Mouse (Mus musculus) E14TG2a.4 (cell line): ENCODE measurements at regions not wholly inside any gene's neighbourhood (a gene's known extent, or its start where the extent isn't known, plus 50 kb on each side); places are given as distances from the start of the nearest gene placed in this dataset.

Source experiments
- H3K27me3 ChIP-seq: 2 replicates; pipeline ENCODE4 v1.6.1; 2014; ENCODE audit warnings: low read length, control low read depth; ENCODE audit not compliant: insufficient read depth
- H3K36me3 ChIP-seq: 2 replicates; pipeline ENCODE4 v1.6.1; 2014; ENCODE audit warnings: low read length, control low read depth; ENCODE audit not compliant: insufficient read depth
- H3K4me1 ChIP-seq: replicated peaks from 2 replicates; pipeline ENCODE4 v1.6.1; 2014; ENCODE audit warnings: low read depth, low read length, control low read depth
- H3K4me3 ChIP-seq: replicated peaks from 2 replicates; pipeline ENCODE4 v1.5.1; 2014; ENCODE audit warnings: mild to moderate bottlenecking, low read length
- H3K9me3 ChIP-seq: 2 replicates; pipeline ENCODE4 v1.6.1; 2014; ENCODE audit warnings: low read length, control low read depth
- CTCF ChIP-seq: conservative IDR thresholded peaks from 2 replicates; pipeline ENCODE4 v1.5.1; 2014; ENCODE audit warnings: low read length
- NANOG ChIP-seq: IDR thresholded peaks from 2 replicates; pipeline ENCODE4 v1.6.1; 2014; ENCODE audit warnings: borderline replicate concordance, low read length, mixed read lengths
- POU5F1 ChIP-seq: IDR thresholded peaks from 2 replicates; pipeline ENCODE4 v1.6.1; 2014; ENCODE audit warnings: low read length, borderline replicate concordance

GRCm38 (mm10) chr8:92760933-92761332 is 66.2 kb upstream of the Mmp2 start:
- Histone ChIP-seq H3K27me3 (peaks cover 5% of the 10 kb centered on the region; the same call in 1 of the 2 replicates), H3K4me3 (no peak overlapping the region), H3K36me3 (no peaks in the 10 kb centered on the region), H3K4me1 (peaks cover 11% of the 10 kb centered on the region), H3K9me3 (no peaks in the 10 kb centered on the region)
- TF ChIP-seq CTCF (no peak), NANOG (no peak), POU5F1 (no peak)

- Histone ChIP-seq H3K36me3 (no peaks in the 10 kb centered on the region), H3K27me3 (peaks cover 5% of the 10 kb centered on the region; the same call in 1 of the 2 replicates), H3K4me1 (peaks cover 11% of the 10 kb centered on the region), H3K9me3 (no peaks in the 10 kb centered on the region), H3K4me3 (no peak overlapping the region)
- TF ChIP-seq CTCF (no peak), POU5F1 (no peak), NANOG (no peak)
Measured at GRCm38 (mm10) chr8:92761959-92762600, 65.0 kb upstream of the Mmp2 start.

- H3K27me3 ChIP-seq, result no peaks in the 10 kb centered on the region
- H3K36me3 ChIP-seq, result no peaks in the 10 kb centered on the region
Measured at GRCm38 (mm10) chr8:92771856-92772650, 55.0 kb upstream of the Mmp2 start.

DNA sequence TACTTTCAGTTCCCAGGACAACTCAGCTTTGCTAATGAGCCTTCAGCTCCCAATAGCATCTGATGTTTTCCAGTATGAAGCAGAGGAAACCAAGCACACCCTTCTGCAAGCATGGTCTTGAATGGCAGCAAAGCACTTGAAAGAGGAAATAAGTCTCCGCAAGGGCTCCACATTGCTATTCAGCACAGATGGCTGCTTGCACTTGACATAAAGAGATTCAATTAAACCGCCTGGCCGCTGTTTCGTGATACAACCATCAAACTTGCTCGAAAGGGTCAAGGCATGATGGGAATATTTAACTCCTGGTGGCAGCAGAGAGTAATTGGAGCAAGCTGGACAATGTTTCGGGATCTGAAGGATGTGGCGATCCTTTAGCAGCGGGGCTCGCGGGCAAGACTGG is 54.3 kb upstream of the Mmp2 start:
- H3K36me3 ChIP-seq, result no peaks in the 10 kb centered on the region
- H3K4me1 ChIP-seq, result peaks cover 48% of the 10 kb centered on the region
- peaks cover 22% of the 10 kb centered on the region for H3K9me3 ChIP-seq
- no peak for TF ChIP-seq CTCF
- no peak for TF ChIP-seq NANOG
- TF ChIP-seq POU5F1, result no peak
- peak overlapping the region; percentile 59 for H3K4me3 ChIP-seq
- no peaks in the 10 kb centered on the region for H3K27me3 ChIP-seq

More at GRCm38 (mm10) chr8:92771856-92772650, 55.0 kb upstream of the Mmp2 start:
- H3K9me3 ChIP-seq, result peaks cover 24% of the 10 kb centered on the region
- TF ChIP-seq NANOG (peak; percentile 42; the same call in 1 of the 2 replicates), POU5F1 (no peak), CTCF (no peak)
- H3K4me1 ChIP-seq, result peaks cover 41% of the 10 kb centered on the region
- H3K4me3 ChIP-seq, result peak overlapping the region; percentile 59

- Histone ChIP-seq H3K4me1 (peaks cover 55% of the 10 kb centered on the region), H3K36me3 (no peaks in the 10 kb centered on the region), H3K9me3 (peaks cover 12% of the 10 kb centered on the region), H3K27me3 (no peaks in the 10 kb centered on the region), H3K4me3 (no peak overlapping the region)
- TF ChIP-seq NANOG, result no peak
Measured at GRCm38 (mm10) chr8:92775186-92775585, 51.9 kb upstream of the Mmp2 start.

GRCm38 (mm10) chr8:92777106-92777505 is 50.0 kb upstream of the Mmp2 start:
- no peaks in the 10 kb centered on the region for H3K9me3 ChIP-seq
- H3K36me3 ChIP-seq, result no peaks in the 10 kb centered on the region
- TF ChIP-seq CTCF (no peak), NANOG (peak; percentile 23; the same call in 1 of the 2 replicates)
- no peak overlapping the region for H3K4me3 ChIP-seq
- H3K27me3 ChIP-seq, result no peaks in the 10 kb centered on the region
- H3K4me1 ChIP-seq, result peaks cover 54% of the 10 kb centered on the region
